Mouse (Mus musculus) MEL (cell line): Measurements from ENCODE around the gene Foxb1.

ENCODE experiments used
- CTCF ChIP-seq, 3 experiments: IDR thresholded peaks in 2 of 3; conservative IDR thresholded peaks in 1 of 3; 2 replicates each; pipeline ENCODE4 v1.5.1; 2011 to 2012; ENCODE audit warnings: low read length in 3 of 3, low read depth in 2 of 3, mild to moderate bottlenecking in 2 of 3, improper control_type of control experiment in 1 of 3, inconsistent platforms in 1 of 3, mixed read lengths in 1 of 3, moderate library complexity in 1 of 3; ENCODE audit not compliant: control insufficient read depth in 1 of 3, insufficient read depth in 1 of 3, poor library complexity in 1 of 3, severe bottlenecking in 1 of 3
- EP300 ChIP-seq, 2 experiments: IDR thresholded peaks; 2 replicates each; pipeline ENCODE4 v1.6.1; 2011; ENCODE audit warnings: improper control_type of control experiment in 2 of 2, low read length in 2 of 2, low read depth in 1 of 2, mild to moderate bottlenecking in 1 of 2
- HCFC1 ChIP-seq: IDR thresholded peaks from 2 replicates; pipeline ENCODE4 v1.6.1; 2012; ENCODE audit warnings: low read depth, mild to moderate bottlenecking, inconsistent platforms, low read length, improper control_type of control experiment, moderate library complexity
- MEF2A ChIP-seq: IDR thresholded peaks from 2 replicates; pipeline ENCODE4 v1.6.1; 2014; ENCODE audit warnings: low read depth, mild to moderate bottlenecking, inconsistent platforms, low read length, improper control_type of control experiment; ENCODE audit not compliant: poor library complexity, insufficient replicate concordance, severe bottlenecking; ENCODE audit errors: extremely low read depth
- NELFE ChIP-seq: IDR thresholded peaks from 2 replicates; pipeline ENCODE4 v1.6.1; 2011; ENCODE audit warnings: low read depth, low read length, improper control_type of control experiment
- POLR2AphosphoS5 ChIP-seq: IDR thresholded peaks from 2 replicates; pipeline ENCODE4 v1.6.1; 2012; ENCODE audit warnings: low read depth, borderline replicate concordance, mild to moderate bottlenecking, inconsistent platforms, low read length, moderate library complexity, mixed read lengths
- RAD21 ChIP-seq: IDR thresholded peaks from 2 replicates; pipeline ENCODE4 v1.6.1; 2011; ENCODE audit warnings: mild to moderate bottlenecking, low read depth, low read length, improper control_type of control experiment
- SIN3A ChIP-seq: IDR thresholded peaks from 2 replicates; pipeline ENCODE4 v1.6.1; 2012; ENCODE audit warnings: low read length, improper control_type of control experiment, inconsistent platforms
- ZC3H11A ChIP-seq: IDR thresholded peaks from 2 replicates; pipeline ENCODE4 v1.6.1; 2012; ENCODE audit warnings: low read depth, mild to moderate bottlenecking, inconsistent platforms, low read length, improper control_type of control experiment
- ZNF384 ChIP-seq: IDR thresholded peaks from 2 replicates; pipeline ENCODE4 v1.6.1; 2012; ENCODE audit warnings: low read depth, mild to moderate bottlenecking, inconsistent platforms, low read length, improper control_type of control experiment

GRCm38 (mm10) chr9:69767421-69767820, 6.7 kb upstream of the Foxb1 start:
- TF ChIP-seq ZC3H11A (no peak), EP300 (IDR thresholded peaks at IDR 0.05; ENCODE audit: low read depth in 1 of 2, low read length in 2 of 2) (no peak), CTCF (IDR thresholded peaks at IDR 0.05 in 2 of 3, conservative IDR thresholded peaks at IDR 0.05 in 1 of 3; ENCODE audit: control insufficient read depth in 1 of 3, insufficient read depth in 1 of 3, low read depth in 2 of 3, low read length in 3 of 3, poor library complexity in 1 of 3, severe bottlenecking in 1 of 3) (no peak), ZNF384 (no peak), NELFE (no peak), RAD21 (no peak), POLR2AphosphoS5 (no peak), HCFC1 (no peak), SIN3A (no peak), MEF2A (no peak)
